Mouse (Mus musculus): ENCODE measurements around the gene Cnst. TPM values are rescaled to one million over a fixed set of nuclear protein-coding genes. Genes with fewer than 3 reads are reported as not detected.
A peak's percentile ranks its signal among the peaks of the same experiment; 100 is the strongest.

Gene Cnst
- polyA plus RNA-seq, 1 experiment, result 28.3 TPM

- TF ChIP-seq CTCF (IDR thresholded peaks at IDR 0.05; ENCODE audit: borderline replicate concordance, control insufficient read depth, extremely low read depth, insufficient read depth, low read length, poor library complexity), result no peak
- TF ChIP-seq POLR2A (IDR thresholded peaks at IDR 0.05; ENCODE audit: control insufficient read depth, extremely low read depth, insufficient read depth, low read length, poor library complexity), result no peak
- Histone ChIP-seq H3K36me3 (ENCODE audit: control insufficient read depth, insufficient read depth, low read length) (no peaks in the 10 kb centered on the region), H3K4me3 (ENCODE audit: control insufficient read depth, insufficient read depth, low read length) (no peak overlapping the region), H3K4me1 (replicated peaks; ENCODE audit: control insufficient read depth, insufficient read depth, low read length) (peaks cover 13% of the 10 kb centered on the region), H3K27ac (ENCODE audit: control insufficient read depth, insufficient read depth, low read length) (no peak overlapping the region), H3K27me3 (ENCODE audit: control insufficient read depth, insufficient read depth, low read length) (no peaks in the 10 kb centered on the region)
- 91% methylated on average over 7 of the region's 7 CpGs for WGBS
- no peak for DNase-seq
These were observed 6.6 kb downstream of the Cnst start for GRCm38 (mm10) chr1:179552751-179553150.

DNA sequence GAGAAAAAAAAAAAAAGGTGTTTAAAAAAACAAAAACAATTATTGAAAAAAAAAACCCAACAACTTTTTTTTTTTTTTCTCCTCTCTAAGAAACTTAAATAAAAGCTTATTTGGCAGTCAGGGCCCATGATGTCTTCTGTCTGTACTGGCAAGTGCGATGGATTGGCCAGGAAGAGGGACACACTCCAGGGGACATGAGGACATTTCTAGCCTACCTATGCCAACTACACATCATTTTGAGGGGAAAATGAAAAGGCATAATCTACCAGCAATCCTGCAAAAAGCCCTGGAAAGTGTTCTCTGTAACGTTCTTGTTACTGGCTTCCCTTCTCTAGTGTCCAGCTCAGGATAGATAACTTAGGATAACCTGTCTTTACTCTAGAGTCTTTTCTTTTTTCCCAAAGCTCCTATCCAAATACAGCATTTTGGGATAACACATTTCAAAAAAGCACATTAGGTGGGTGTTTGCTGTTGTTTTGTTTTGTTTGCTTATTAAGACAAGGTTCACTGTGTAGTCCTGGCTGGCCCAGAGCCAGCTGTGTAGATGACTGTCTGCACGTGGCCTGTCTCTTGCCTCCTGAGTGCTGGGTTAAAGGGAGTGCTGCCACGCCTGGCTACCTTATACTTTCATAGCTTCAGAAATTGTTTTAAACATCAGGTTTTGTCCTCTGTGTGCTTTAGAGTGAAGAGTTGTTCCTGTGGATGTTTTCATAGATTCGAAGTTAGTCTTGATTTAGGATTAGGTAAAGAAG lies 7.2 kb downstream of the Cnst start:
- DNase-seq, result no peak
- TF ChIP-seq CTCF (IDR thresholded peaks at IDR 0.05; ENCODE audit: borderline replicate concordance, control insufficient read depth, extremely low read depth, insufficient read depth, low read length, poor library complexity) (no peak), POLR2A (IDR thresholded peaks at IDR 0.05; ENCODE audit: control insufficient read depth, extremely low read depth, insufficient read depth, low read length, poor library complexity) (no peak)
- no peak overlapping the region for H3K4me3 ChIP-seq (ENCODE audit: control insufficient read depth, insufficient read depth, low read length)
- no peak overlapping the region for H3K27ac ChIP-seq (ENCODE audit: control insufficient read depth, insufficient read depth, low read length)
- 71% methylated on average over 5 of the region's 5 CpGs for WGBS
- no peaks in the 10 kb centered on the region for H3K36me3 ChIP-seq (ENCODE audit: control insufficient read depth, insufficient read depth, low read length)
- no peaks in the 10 kb centered on the region for H3K27me3 ChIP-seq (ENCODE audit: control insufficient read depth, insufficient read depth, low read length)
- peaks cover 8% of the 10 kb centered on the region for H3K4me1 ChIP-seq (replicated peaks; ENCODE audit: control insufficient read depth, insufficient read depth, low read length)

GRCm38 (mm10) chr1:179553949-179554347 lies 7.8 kb downstream of the Cnst start:
- 48% methylated on average over 4 of the region's 4 CpGs for WGBS
- Histone ChIP-seq H3K4me1 (replicated peaks; ENCODE audit: control insufficient read depth, insufficient read depth, low read length) (peaks cover 7% of the 10 kb centered on the region), H3K27me3 (ENCODE audit: control insufficient read depth, insufficient read depth, low read length) (no peaks in the 10 kb centered on the region), H3K36me3 (ENCODE audit: control insufficient read depth, insufficient read depth, low read length) (no peaks in the 10 kb centered on the region), H3K4me3 (ENCODE audit: control insufficient read depth, insufficient read depth, low read length) (no peak overlapping the region), H3K27ac (ENCODE audit: control insufficient read depth, insufficient read depth, low read length) (no peak overlapping the region)
- peak; percentile 11 for DNase-seq
- TF ChIP-seq POLR2A (IDR thresholded peaks at IDR 0.05; ENCODE audit: control insufficient read depth, extremely low read depth, insufficient read depth, low read length, poor library complexity), result no peak
- no peak for TF ChIP-seq CTCF (IDR thresholded peaks at IDR 0.05; ENCODE audit: borderline replicate concordance, control insufficient read depth, extremely low read depth, insufficient read depth, low read length, poor library complexity)

DNA sequence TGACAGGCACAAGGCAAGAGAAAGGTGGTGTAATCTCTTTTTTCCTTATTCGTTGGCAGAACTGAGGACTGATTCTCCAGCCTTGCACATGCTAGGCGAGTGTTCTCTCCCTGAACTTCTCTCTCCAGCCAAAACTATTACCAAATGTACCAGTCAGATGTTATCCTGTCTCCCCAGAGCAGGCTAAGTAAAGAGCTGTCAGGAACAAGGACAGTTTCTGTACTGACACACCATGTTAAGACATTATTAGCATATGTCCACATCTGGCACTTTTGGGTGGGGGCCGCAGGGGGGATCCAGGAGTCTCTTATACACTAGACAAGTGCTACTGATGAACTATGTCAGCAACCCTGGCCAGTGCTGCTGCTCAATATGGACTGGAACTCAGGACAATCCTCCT lies 10.8 kb downstream of the Cnst start:
- Histone ChIP-seq H3K27me3 (ENCODE audit: control insufficient read depth, insufficient read depth, low read length) (no peaks in the 10 kb centered on the region), H3K27ac (ENCODE audit: control insufficient read depth, insufficient read depth, low read length) (no peak overlapping the region), H3K4me1 (replicated peaks; ENCODE audit: control insufficient read depth, insufficient read depth, low read length) (peaks cover 5% of the 10 kb centered on the region), H3K4me3 (ENCODE audit: control insufficient read depth, insufficient read depth, low read length) (no peak overlapping the region), H3K36me3 (ENCODE audit: control insufficient read depth, insufficient read depth, low read length) (no peaks in the 10 kb centered on the region)
- TF ChIP-seq CTCF (IDR thresholded peaks at IDR 0.05; ENCODE audit: borderline replicate concordance, control insufficient read depth, extremely low read depth, insufficient read depth, low read length, poor library complexity) (no peak), POLR2A (IDR thresholded peaks at IDR 0.05; ENCODE audit: control insufficient read depth, extremely low read depth, insufficient read depth, low read length, poor library complexity) (no peak)
- DNase-seq, result no peak
- WGBS, result 97% methylated on average over 3 of the region's 3 CpGs

- 48% methylated on average over 11 of the region's 11 CpGs for WGBS
- DNase-seq, result no peak
- TF ChIP-seq POLR2A (IDR thresholded peaks at IDR 0.05; ENCODE audit: control insufficient read depth, extremely low read depth, insufficient read depth, low read length, poor library complexity) (no peak), CTCF (IDR thresholded peaks at IDR 0.05; ENCODE audit: borderline replicate concordance, control insufficient read depth, extremely low read depth, insufficient read depth, low read length, poor library complexity) (no peak)
- Histone ChIP-seq H3K27me3 (ENCODE audit: control insufficient read depth, insufficient read depth, low read length) (no peaks in the 10 kb centered on the region), H3K27ac (ENCODE audit: control insufficient read depth, insufficient read depth, low read length) (no peak overlapping the region), H3K4me1 (replicated peaks; ENCODE audit: control insufficient read depth, insufficient read depth, low read length) (no peaks in the 10 kb centered on the region; the same call in 1 of the 2 replicates), H3K36me3 (ENCODE audit: control insufficient read depth, insufficient read depth, low read length) (no peaks in the 10 kb centered on the region), H3K4me3 (ENCODE audit: control insufficient read depth, insufficient read depth, low read length) (no peak overlapping the region)
These were observed 13.4 kb downstream of the Cnst start for GRCm38 (mm10) chr1:179559446-179560194.

DNA sequence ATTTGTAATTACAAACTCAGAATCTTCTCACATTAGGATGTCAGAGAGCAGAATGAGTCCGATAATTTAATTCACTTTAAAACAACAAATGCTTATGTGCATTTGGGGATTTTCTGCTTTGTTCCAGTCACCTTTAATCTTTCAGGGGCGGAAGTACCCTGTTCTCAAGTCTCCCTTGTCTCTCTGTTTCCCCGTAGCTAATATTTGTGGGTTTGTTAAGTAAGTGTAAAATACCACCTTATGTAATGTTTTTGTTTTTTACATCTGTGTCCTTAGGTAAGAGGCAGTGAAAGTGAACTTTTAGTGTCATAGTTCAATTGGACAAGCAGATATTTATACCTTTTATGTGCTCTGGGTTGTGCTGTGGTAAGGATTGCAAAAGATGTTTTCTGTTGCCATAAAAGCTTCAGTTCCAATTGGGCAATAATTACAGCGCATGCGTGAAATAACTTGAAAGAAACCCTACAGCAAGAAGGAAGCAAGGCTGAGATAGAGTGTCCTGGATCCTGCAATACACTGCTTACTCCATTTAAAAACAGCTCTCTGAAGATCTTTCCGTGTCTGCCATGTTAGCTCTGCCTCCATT lies 14.8 kb downstream of the Cnst start:
- TF ChIP-seq POLR2A (IDR thresholded peaks at IDR 0.05; ENCODE audit: control insufficient read depth, extremely low read depth, insufficient read depth, low read length, poor library complexity) (no peak), CTCF (IDR thresholded peaks at IDR 0.05; ENCODE audit: borderline replicate concordance, control insufficient read depth, extremely low read depth, insufficient read depth, low read length, poor library complexity) (no peak)
- H3K27me3 ChIP-seq (ENCODE audit: control insufficient read depth, insufficient read depth, low read length), result no peaks in the 10 kb centered on the region
- H3K36me3 ChIP-seq (ENCODE audit: control insufficient read depth, insufficient read depth, low read length), result no peaks in the 10 kb centered on the region
- no peaks in the 10 kb centered on the region; the same call in 1 of the 2 replicates for H3K4me1 ChIP-seq (replicated peaks; ENCODE audit: control insufficient read depth, insufficient read depth, low read length)
- no peak for DNase-seq
- no peak overlapping the region for H3K27ac ChIP-seq (ENCODE audit: control insufficient read depth, insufficient read depth, low read length)
- no peak overlapping the region for H3K4me3 ChIP-seq (ENCODE audit: control insufficient read depth, insufficient read depth, low read length)
- 92% methylated on average over 6 of the region's 6 CpGs for WGBS

Measured in thymus, adult 2 months (tissue).